Mouse (Mus musculus): ENCODE data around the gene Hydin. TPM values are rescaled to one million over a fixed set of nuclear protein-coding genes. Genes with fewer than 3 reads are reported as not detected.
"Not testable (repeated sequence)": the region's sequence is repeated elsewhere in the genome, so short reads cannot be mapped to it uniquely, and the experiment has no call there.

Gene Hydin
- total and polyA plus RNA-seq, 3 experiments: 9.5 to 17.3 (median 9.8) TPM

DNA sequence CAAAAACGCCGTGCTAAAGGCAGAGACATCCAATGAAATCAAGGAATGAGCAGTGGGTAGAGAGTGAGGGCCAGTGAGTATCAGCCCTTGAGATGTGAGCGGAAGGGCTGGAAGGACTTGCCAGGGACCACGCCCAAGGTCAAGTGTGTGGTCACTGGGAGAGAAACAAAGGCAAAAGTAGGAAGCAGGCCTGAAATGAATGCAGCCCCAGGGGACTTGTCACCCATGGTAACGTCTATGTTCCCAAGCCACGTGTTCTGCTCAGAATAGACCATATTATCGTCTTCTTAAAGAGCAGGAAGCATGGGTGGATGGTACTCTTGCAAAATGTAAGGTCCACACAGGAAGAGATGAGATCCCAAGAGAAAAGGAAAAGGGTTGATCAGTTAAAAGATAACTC, 253.0 kb downstream of the Hydin start (continued):
- TF ChIP-seq ZMIZ1 (IDR thresholded peaks at IDR 0.05; ENCODE audit: low read depth, low read length) (no peak), BHLHE40 (IDR thresholded peaks at IDR 0.05; ENCODE audit: low read depth, low read length) (no peak), MXI1 (IDR thresholded peaks at IDR 0.05; ENCODE audit: low read depth, low read length) (peak; percentile 60; the same call in 1 of the 2 replicates), PAX5 (IDR thresholded peaks at IDR 0.05; ENCODE audit: low read length) (no peak), POLR2AphosphoS2 (IDR thresholded peaks at IDR 0.05; ENCODE audit: low read depth, low read length) (no peak)

DNA sequence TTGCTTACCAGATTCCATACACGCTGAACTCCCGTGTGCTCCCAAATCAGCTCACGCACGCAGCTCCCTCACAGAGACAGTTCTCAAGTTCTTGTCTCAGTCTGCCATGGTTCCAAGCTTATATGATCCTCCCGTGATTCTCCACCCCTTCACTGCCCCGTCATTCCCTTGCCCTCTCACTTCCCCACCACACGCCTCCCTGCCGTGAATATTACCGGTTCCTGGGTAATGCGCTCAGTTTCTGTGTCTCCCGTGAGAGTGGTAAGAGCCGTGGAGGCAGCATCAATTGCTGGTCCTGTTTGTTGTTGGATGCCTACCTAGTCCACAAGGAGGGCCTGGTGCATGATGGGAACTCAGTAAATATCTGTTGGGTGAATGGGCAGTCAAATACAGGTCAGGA, 255.1 kb downstream of the Hydin start:
- Histone ChIP-seq H3K36me3 (replicated peaks in 1 of 2; ENCODE audit: control insufficient read depth in 1 of 2, insufficient read depth in 1 of 2, low read length in 1 of 2) (peaks cover 13 to 57% of the 10 kb centered on the region in 2 experiments), H3K79me2 (replicated peaks; ENCODE audit: control insufficient read depth, extremely low read depth, insufficient read depth, poor library complexity, severe bottlenecking) (no peaks in the 10 kb centered on the region), H3K9me3 (replicated peaks; ENCODE audit: low read length) (peaks cover 2% of the 10 kb centered on the region), H3K4me2 (ENCODE audit: insufficient read depth, low read depth, poor library complexity, severe bottlenecking) (no peak overlapping the region), H3K9ac (ENCODE audit: insufficient read depth, low read depth) (no peak overlapping the region), H3K4me3 (replicated peaks in 1 of 3; ENCODE audit: low read depth in 2 of 3, low read length in 2 of 3, poor library complexity in 1 of 3) (no peak overlapping the region), H3K27ac (ENCODE audit: insufficient read depth, low read depth) (no peak overlapping the region), H3K4me1 (ENCODE audit: control insufficient read depth in 1 of 2, insufficient read depth in 2 of 2) (peaks cover 13 to 31% of the 10 kb centered on the region in 2 experiments), H3K27me3 (replicated peaks) (no peaks in the 10 kb centered on the region)
- in situ Hi-C loops (cut with MboI; ENCODE audit: low pct_ligation_motif_present, low pct_unique_long_range_greater_than_20kb, low sequenced_read_pairs): no loop called here
- no peak for DNase-seq (ENCODE audit: extremely low read depth)
- TF ChIP-seq ELF1 (IDR thresholded peaks at IDR 0.05; ENCODE audit: low read depth, low read length): no peak
- TF ChIP-seq UBTF (IDR thresholded peaks at IDR 0.05; ENCODE audit: low read depth, low read length): no peak
- TF ChIP-seq USF2 (conservative IDR thresholded peaks at IDR 0.05; ENCODE audit: low read depth, low read length): no peak
- no peak for TF ChIP-seq POLR2AphosphoS2 (IDR thresholded peaks at IDR 0.05; ENCODE audit: low read depth, low read length)
- no peak for TF ChIP-seq ZMIZ1 (IDR thresholded peaks at IDR 0.05; ENCODE audit: low read depth, low read length)
- TF ChIP-seq SMC3 (IDR thresholded peaks at IDR 0.05; ENCODE audit: low read depth, low read length): no peak
- TF ChIP-seq MAZ (IDR thresholded peaks at IDR 0.05; ENCODE audit: low read depth, low read length): no peak
- TF ChIP-seq JUN (IDR thresholded peaks at IDR 0.05; ENCODE audit: insufficient read depth, low read depth, low read length): no peak
- no peak for TF ChIP-seq BHLHE40 (IDR thresholded peaks at IDR 0.05; ENCODE audit: low read depth, low read length)
- no peak for TF ChIP-seq CHD1 (IDR thresholded peaks at IDR 0.05; ENCODE audit: low read depth, low read length)
- no peak for TF ChIP-seq MAFK (IDR thresholded peaks at IDR 0.05; ENCODE audit: insufficient replicate concordance, low read length)
- no peak for TF ChIP-seq CTCF (conservative IDR thresholded peaks at IDR 0.05 in 1 of 2, IDR thresholded peaks at IDR 0.05 in 1 of 2; ENCODE audit: low read depth in 2 of 2, low read length in 2 of 2)
- TF ChIP-seq MXI1 (IDR thresholded peaks at IDR 0.05; ENCODE audit: low read depth, low read length): no peak
- TF ChIP-seq RAD21 (IDR thresholded peaks at IDR 0.05; ENCODE audit: low read depth, low read length): no peak
- TF ChIP-seq TCF12 (IDR thresholded peaks at IDR 0.05; ENCODE audit: low read depth, low read length): no peak
- no peak for TF ChIP-seq SIN3A (IDR thresholded peaks at IDR 0.05; ENCODE audit: low read length)
- no peak for TF ChIP-seq RCOR1 (conservative IDR thresholded peaks at IDR 0.05; ENCODE audit: low read depth, low read length)
- TF ChIP-seq JUND (conservative IDR thresholded peaks at IDR 0.05; ENCODE audit: low read depth, low read length): no peak
- dilution Hi-C loops (cut with MboI; ENCODE audit: extremely low pct_ligation_motif_present, extremely low pct_unique_long_range_greater_than_20kb, low sequenced_read_pairs): no loop called here

DNA sequence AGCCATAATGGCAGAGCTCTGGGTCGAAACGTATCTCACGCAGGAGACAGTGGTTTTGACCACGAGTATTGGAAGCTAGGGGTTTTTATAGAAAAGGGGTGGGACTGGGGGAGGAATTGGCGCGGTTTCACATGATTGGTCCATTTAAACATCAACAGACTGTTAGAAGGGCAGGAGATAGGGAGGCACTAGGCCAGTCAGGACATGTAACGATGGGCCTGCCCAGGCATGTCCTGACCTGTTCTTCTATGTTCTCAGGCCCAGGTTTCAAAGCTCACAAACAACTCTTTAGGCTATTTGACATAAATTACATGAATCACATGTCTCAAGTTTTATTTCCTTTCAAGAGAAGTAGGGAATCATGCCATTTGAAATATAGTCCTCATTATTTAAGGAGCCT, 255.7 kb downstream of the Hydin start:
- dilution Hi-C loops (cut with MboI; ENCODE audit: extremely low pct_ligation_motif_present, extremely low pct_unique_long_range_greater_than_20kb, low sequenced_read_pairs); H3K27me3 ChIP-seq (replicated peaks): not testable (repeated sequence)

More for the DNA sequence above, 255.7 kb downstream of the Hydin start:
- H3K4me3 ChIP-seq (replicated peaks in 1 of 3; ENCODE audit: low read depth in 2 of 3, low read length in 2 of 3, poor library complexity in 1 of 3); H3K9me3 ChIP-seq (replicated peaks; ENCODE audit: low read length); H3K79me2 ChIP-seq (replicated peaks; ENCODE audit: control insufficient read depth, extremely low read depth, insufficient read depth, poor library complexity, severe bottlenecking); H3K4me2 ChIP-seq (ENCODE audit: insufficient read depth, low read depth, poor library complexity, severe bottlenecking); in situ Hi-C loops (cut with MboI; ENCODE audit: low pct_ligation_motif_present, low pct_unique_long_range_greater_than_20kb, low sequenced_read_pairs); H3K27ac ChIP-seq (ENCODE audit: insufficient read depth, low read depth); DNase-seq (ENCODE audit: extremely low read depth); H3K9ac ChIP-seq (ENCODE audit: insufficient read depth, low read depth): not testable (repeated sequence)
- H3K4me1 ChIP-seq (ENCODE audit: control insufficient read depth in 1 of 2, insufficient read depth in 2 of 2): peaks cover 13 to 29% of the 10 kb centered on the region in 2 experiments
- peaks cover 13 to 60% of the 10 kb centered on the region in 2 experiments for H3K36me3 ChIP-seq (replicated peaks in 1 of 2; ENCODE audit: control insufficient read depth in 1 of 2, insufficient read depth in 1 of 2, low read length in 1 of 2)

All from CH12.LX (cell line).